Mouse (Mus musculus) frontal cortex, postnatal 25 days (tissue): Measurements from ENCODE around the gene Taf3.

Experiments
- DNase-seq, 2 experiments: peaks; one replicate each; pipeline ENCODE4 v3.0.0; 2022; ENCODE audit warnings: low spot score in 2 of 2

Taf3 gene

GRCm38 (mm10) chr2:9876621-9877325, 171.6 kb downstream of the Taf3 start:
- no peak for DNase-seq

GRCm38 (mm10) chr2:9875676-9876357, 172.6 kb downstream of the Taf3 start:
- no peak for DNase-seq

DNA sequence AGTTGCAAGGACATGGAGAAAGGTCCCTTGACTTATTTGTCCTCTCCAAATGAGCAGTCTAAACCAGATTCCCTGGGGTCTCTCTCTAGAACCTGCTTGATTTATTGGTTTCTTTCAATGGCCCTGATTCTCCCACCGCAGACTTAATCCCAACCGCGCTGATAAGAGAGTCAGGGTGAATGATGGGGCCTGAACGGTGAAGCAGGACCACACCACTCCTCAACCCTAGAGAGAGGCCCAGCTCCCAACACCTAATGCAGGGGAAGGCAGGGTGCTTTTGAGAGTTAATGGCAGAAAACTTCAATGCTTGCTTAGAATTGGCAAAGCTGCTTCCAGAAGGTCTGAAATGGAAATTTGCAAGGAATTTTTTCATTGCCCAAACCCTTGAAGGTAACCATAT, 173.2 kb downstream of the Taf3 start:
- no peak for DNase-seq

- DNase-seq: no peak
Observed at GRCm38 (mm10) chr2:9874467-9875219, 173.8 kb downstream of the Taf3 start.

- no peak for DNase-seq
Observed at GRCm38 (mm10) chr2:9873757-9874156, 174.6 kb downstream of the Taf3 start.

GRCm38 (mm10) chr2:9872682-9873081, 175.7 kb downstream of the Taf3 start:
- no peak for DNase-seq

DNA sequence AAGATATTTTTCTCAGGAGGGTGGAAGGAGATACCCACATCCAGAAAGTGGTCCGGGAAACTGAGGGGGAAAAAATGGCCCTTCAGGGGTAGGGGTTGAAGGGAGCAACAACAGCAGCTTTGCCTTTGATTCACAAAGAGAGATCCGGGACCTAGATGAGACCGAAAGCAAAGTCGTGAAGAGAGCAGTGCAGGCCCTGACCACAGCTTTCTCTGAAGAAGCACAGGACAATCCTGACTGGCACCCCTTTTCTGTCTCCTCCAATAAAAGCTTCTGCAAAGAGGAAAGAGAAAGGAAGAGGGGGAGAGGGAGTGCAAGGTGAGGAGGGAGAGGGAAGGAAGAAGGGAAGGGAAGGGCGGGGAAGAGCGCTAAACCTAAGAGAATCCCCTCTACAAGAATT, 176.6 kb downstream of the Taf3 start:
- no peak for DNase-seq

GRCm38 (mm10) chr2:9871141-9871716, 177.2 kb downstream of the Taf3 start:
- no peak for DNase-seq

- DNase-seq: no peak
Observed at GRCm38 (mm10) chr2:9867092-9867825, 181.1 kb downstream of the Taf3 start.
